In genomic region chr1:191814240-191814639, GRCm38 (mm10) we compare ENCODE assay signal across 23 mouse cellular contexts. TPM values are rescaled to one million over a fixed set of nuclear protein-coding genes. Genes with fewer than 3 reads are reported as not detected.
A peak's percentile ranks its signal among the peaks of the same experiment; 100 is the strongest.
DNase-seq lines count a peak whose midpoint lies in the region; ATAC-seq and TF ChIP-seq lines count a peak whose summit lies in the region.
"Had no signal": no experiment of that assay in that cellular context is flagged by ENCODE, and none has a peak within 500 bp of the region (broad histone marks: within the 10 kb centered on the region; RNA-seq: fewer than 3 reads in every experiment).

No protein-coding gene starts in this region.

- no peak overlapping the region for H3K9ac ChIP-seq in liver, postnatal 0 days (replicated peaks)
- H3K9ac ChIP-seq in liver, embryonic 12.5 days: no peak overlapping the region
- H3K9ac ChIP-seq in neural tube, embryonic 15.5 days (replicated peaks): no peak overlapping the region
- H3K9ac ChIP-seq: forebrain, embryonic 15.5 days; hindbrain, embryonic 14.5 days; limb, embryonic 13.5 days; liver, embryonic 14.5 days had no signal

- ATAC-seq in liver, postnatal 0 days: no peak
- no peak for ATAC-seq in liver, embryonic 12.5 days
- ATAC-seq in common myeloid progenitor, adult 5-6 weeks (replicated peaks; ENCODE audit: low read depth, poor library complexity, severe bottlenecking): peak; percentile 70
- ATAC-seq in neutrophil, adult 5-6 weeks (ENCODE audit: extremely low read depth, insufficient number of reproducible peaks, low FRiP score, poor library complexity, severe bottlenecking): peak; percentile 81
- no peak for ATAC-seq in neural tube, embryonic 15.5 days (ENCODE audit: low FRiP score)
- ATAC-seq: forebrain, embryonic 15.5 days; intestine, embryonic 16.5 days had no signal

- H3K36me3 ChIP-seq in liver, postnatal 0 days (replicated peaks; ENCODE audit: insufficient read depth, low read length): no peaks in the 10 kb centered on the region
- H3K36me3 ChIP-seq in liver, embryonic 12.5 days: no peaks in the 10 kb centered on the region
- H3K36me3 ChIP-seq in splenic B cell, adult 2 months (ENCODE audit: control insufficient read depth, insufficient read depth, low read length, poor library complexity, severe bottlenecking): no peaks in the 10 kb centered on the region
- H3K36me3 ChIP-seq in neural tube, embryonic 15.5 days: no peaks in the 10 kb centered on the region
- H3K36me3 ChIP-seq: embryonic facial prominence, embryonic 13.5 days; forebrain, embryonic 15.5 days; limb, embryonic 13.5 days had no signal

- 34% methylated on average over 4 of the region's 4 CpGs for WGBS in liver, postnatal 0 days (ENCODE audit: insufficient replicate concordance)
- 49% methylated on average over 4 of the region's 4 CpGs for WGBS in liver, embryonic 12.5 days (ENCODE audit: insufficient replicate concordance)
- WGBS in neural tube, embryonic 15.5 days: 88% methylated on average over 4 of the region's 4 CpGs

- H3K4me3 ChIP-seq in liver, postnatal 0 days (ENCODE audit: low read depth, low read length): no peak overlapping the region
- H3K4me3 ChIP-seq in liver, embryonic 12.5 days: no peak overlapping the region
- H3K4me3 ChIP-seq in neural tube, embryonic 15.5 days (replicated peaks): no peak overlapping the region
- H3K4me3 ChIP-seq: embryonic facial prominence, embryonic 13.5 days; forebrain, embryonic 15.5 days; limb, embryonic 13.5 days; megakaryocyte, embryonic 14.5 days had no signal

- no peak for DNase-seq in liver, postnatal 0 days
- peak; percentile 91 for DNase-seq in splenic B cell, adult 2 months (ENCODE audit: low read depth, low spot score)
- DNase-seq in layer of hippocampus, adult 9-11 months: no peak
- DNase-seq in adipocyte (ENCODE audit: low spot score): no peak
- DNase-seq: adrenal gland, adult 8-10 months; cerebellum, adult 9-11 months; heart, postnatal 14 days; kidney, postnatal 36 days; midbrain, embryonic 14.5 days; retina, postnatal 1 day had no signal

- H3K4me1 ChIP-seq in liver, postnatal 0 days (ENCODE audit: insufficient read depth): peaks cover 2% of the 10 kb centered on the region; the same call in 1 of the 2 replicates
- 0 out of 2 replicates have a peak, but pooled peaks cover 3% of the 10 kb centered on the region for H3K4me1 ChIP-seq in liver, embryonic 12.5 days
- peaks cover 6% of the 10 kb centered on the region; the same call in 1 of the 2 replicates for H3K4me1 ChIP-seq in neural tube, embryonic 15.5 days

- no peak overlapping the region for H3K4me2 ChIP-seq in liver, postnatal 0 days (ENCODE audit: low read depth, low read length)
- no peak overlapping the region for H3K4me2 ChIP-seq in liver, embryonic 12.5 days
- no peak overlapping the region for H3K4me2 ChIP-seq in neural tube, embryonic 15.5 days
- H3K4me2 ChIP-seq: embryonic facial prominence, embryonic 13.5 days; forebrain, embryonic 15.5 days; heart, embryonic 11.5 days; hindbrain, embryonic 14.5 days; limb, embryonic 13.5 days had no signal

- TF ChIP-seq CTCF in liver, postnatal 0 days (IDR thresholded peaks at IDR 0.05; ENCODE audit: low read depth): peak; percentile 37

- no peaks in the 10 kb centered on the region for H3K9me3 ChIP-seq in liver, postnatal 0 days (ENCODE audit: low read length)
- H3K9me3 ChIP-seq in liver, embryonic 12.5 days (replicated peaks): no peaks in the 10 kb centered on the region
- no peaks in the 10 kb centered on the region for H3K9me3 ChIP-seq in neural tube, embryonic 15.5 days (replicated peaks)
- H3K9me3 ChIP-seq: embryonic facial prominence, embryonic 13.5 days; forebrain, embryonic 15.5 days; limb, embryonic 13.5 days had no signal

- peak overlapping the region; percentile 48; the same call in 1 of the 2 replicates for H3K27ac ChIP-seq in liver, postnatal 0 days (ENCODE audit: low read depth)
- no peak overlapping the region for H3K27ac ChIP-seq in liver, embryonic 12.5 days
- no peak overlapping the region for H3K27ac ChIP-seq in neural tube, embryonic 15.5 days (replicated peaks)
- H3K27ac ChIP-seq: embryonic facial prominence, embryonic 13.5 days; forebrain, embryonic 15.5 days; hindbrain, embryonic 14.5 days; limb, embryonic 13.5 days; liver, embryonic 14.5 days; stomach, postnatal 0 days had no signal

- H3K27me3 ChIP-seq in liver, postnatal 0 days (ENCODE audit: insufficient read depth, low read length): no peaks in the 10 kb centered on the region
- no peaks in the 10 kb centered on the region for H3K27me3 ChIP-seq in liver, embryonic 12.5 days (replicated peaks)
- H3K27me3 ChIP-seq in splenic B cell, adult 2 months (ENCODE audit: control insufficient read depth, insufficient read depth, low read length, poor library complexity, severe bottlenecking): no peaks in the 10 kb centered on the region
- no peaks in the 10 kb centered on the region for H3K27me3 ChIP-seq in neural tube, embryonic 15.5 days (replicated peaks)
- H3K27me3 ChIP-seq: embryonic facial prominence, embryonic 13.5 days; forebrain, embryonic 15.5 days; limb, embryonic 13.5 days had no signal

- no peak for TF ChIP-seq EP300 in liver, postnatal 0 days (IDR thresholded peaks at IDR 0.05; ENCODE audit: low read depth)

RNA-seq across cellular contexts. Expression of gene Nek2, which starts 7.0 kb away (rescaled TPM):
- polyA plus RNA-seq in liver, postnatal 0 days (2015; fragmentation: Nextera tagmentation; extraction: Ambion mirVana): 13.2 and 14.7 TPM in 2 replicates
- polyA plus RNA-seq in liver, embryonic 12.5 days (2016; fragmentation: Nextera tagmentation; extraction: Ambion mirVana): 49.4 and 51.0 TPM in 2 replicates
- total RNA-seq in common myeloid progenitor, adult 5-6 weeks (2017): 37.5 TPM in 2 replicates
- total RNA-seq in neutrophil, adult 5-6 weeks (2017): 1.5 and 2.3 TPM in 2 replicates
- 3.6 and 11.2 TPM in 2 replicates for polyA plus RNA-seq in neural tube, embryonic 15.5 days (2015; fragmentation: Nextera tagmentation; extraction: Ambion mirVana)

Comparison
In these comparisons a context has a peak if more than half of its experiments do, and no peak if none do; other contexts are left out.
1. ATAC-seq: peak in common myeloid progenitor, adult 5-6 weeks (single experiment) and neutrophil, adult 5-6 weeks (single experiment); none in liver, postnatal 0 days (single experiment), liver, embryonic 12.5 days (single experiment) and neural tube, embryonic 15.5 days (single experiment).